Mouse (Mus musculus) urinary bladder, postnatal 36 days (tissue): Measurements from ENCODE around the gene Prkn.

Source experiments
- DNase-seq, 2 experiments: peaks; one replicate each; pipeline ENCODE4 v3.0.0; 2022; ENCODE audit warnings: low spot score in 2 of 2, mixed read lengths in 1 of 2

Prkn gene

DNA sequence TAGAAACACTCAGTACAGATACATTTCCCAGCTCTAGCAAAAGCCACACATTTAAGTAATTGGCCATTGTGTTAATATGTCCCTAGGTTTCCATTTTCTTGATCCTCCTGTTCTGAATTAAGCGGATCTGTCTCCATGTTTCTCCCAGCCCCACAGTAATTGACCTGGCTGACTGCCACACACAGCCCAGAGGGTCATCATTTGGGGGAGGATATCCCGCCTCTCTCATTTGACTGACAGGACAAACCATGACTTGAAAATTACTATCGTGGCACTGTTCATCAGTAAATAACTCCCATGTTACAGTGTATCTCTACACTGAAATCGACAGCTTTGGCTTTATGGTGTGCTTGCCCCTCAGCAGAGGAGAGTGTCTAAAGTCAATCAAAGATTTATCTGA is 146.9 kb downstream of the Prkn start:
- no peak for DNase-seq

DNA sequence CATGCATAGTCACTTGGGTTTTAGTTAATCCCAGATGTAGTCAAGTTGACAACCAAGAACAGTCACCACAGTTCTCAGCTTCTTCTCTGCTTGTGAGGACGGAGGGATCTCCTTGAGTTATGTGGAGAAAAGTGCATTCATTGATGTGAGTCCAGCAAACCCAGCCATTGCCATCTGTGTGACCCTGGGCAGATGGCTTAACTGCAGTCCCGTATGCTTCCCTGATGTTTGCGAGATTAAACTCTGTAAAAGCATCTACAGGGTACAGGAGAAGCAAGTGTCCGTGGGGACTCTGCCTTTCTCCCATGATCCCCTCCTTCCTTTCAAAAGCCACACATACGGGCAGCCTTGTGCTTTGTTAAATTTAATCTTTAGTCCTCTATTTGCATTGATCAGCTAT is 157.1 kb downstream of the Prkn start:
- DNase-seq, result no peak

- DNase-seq, result no peak
These were observed 183.2 kb downstream of the Prkn start for GRCm38 (mm10) chr17:11023371-11023770.

- no peak for DNase-seq
These were observed 189.2 kb downstream of the Prkn start for GRCm38 (mm10) chr17:11029348-11029747.

GRCm38 (mm10) chr17:11030936-11031335 is 190.8 kb downstream of the Prkn start:
- no peak for DNase-seq

DNA sequence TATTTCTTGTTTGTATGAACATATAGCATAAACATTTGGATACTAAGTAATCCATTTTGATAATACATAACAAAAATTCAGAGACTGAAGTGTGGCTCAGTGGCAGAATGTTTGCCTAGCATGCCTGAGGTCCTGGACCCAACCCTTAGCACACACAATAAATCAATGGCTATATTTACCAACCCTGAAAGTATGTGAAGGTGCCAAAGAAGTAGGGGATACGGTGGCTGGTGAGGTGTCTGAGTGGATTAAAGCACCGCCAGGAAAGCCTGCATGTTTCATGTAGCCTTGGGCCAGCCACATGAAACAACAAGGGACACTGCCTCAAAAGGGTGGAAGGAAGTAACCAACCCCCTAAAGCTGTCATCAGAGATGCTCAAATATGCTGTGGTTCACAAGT is 192.2 kb downstream of the Prkn start:
- DNase-seq, result no peak

DNA sequence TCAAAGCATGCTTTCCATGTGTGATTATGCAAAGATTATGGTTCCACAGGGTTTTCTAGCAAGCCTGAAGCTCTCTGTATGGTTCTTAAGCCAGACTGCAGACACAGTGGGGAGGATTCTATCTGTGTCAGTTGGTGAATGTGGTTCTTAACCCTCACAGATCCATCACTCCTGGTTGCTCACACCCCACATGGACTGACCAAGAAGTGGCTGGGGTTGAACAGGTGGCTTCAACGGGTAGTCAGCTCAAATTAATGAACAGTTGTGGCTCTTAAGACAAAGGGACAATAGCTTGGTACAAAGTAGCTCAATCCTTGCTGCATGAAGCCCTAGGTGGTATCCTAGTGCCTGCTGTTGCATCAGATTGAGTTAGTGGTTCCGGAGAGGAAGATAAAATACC is 193.4 kb downstream of the Prkn start:
- no peak for DNase-seq

- no peak for DNase-seq
These were observed 198.1 kb downstream of the Prkn start for GRCm38 (mm10) chr17:11038272-11038671.

DNA sequence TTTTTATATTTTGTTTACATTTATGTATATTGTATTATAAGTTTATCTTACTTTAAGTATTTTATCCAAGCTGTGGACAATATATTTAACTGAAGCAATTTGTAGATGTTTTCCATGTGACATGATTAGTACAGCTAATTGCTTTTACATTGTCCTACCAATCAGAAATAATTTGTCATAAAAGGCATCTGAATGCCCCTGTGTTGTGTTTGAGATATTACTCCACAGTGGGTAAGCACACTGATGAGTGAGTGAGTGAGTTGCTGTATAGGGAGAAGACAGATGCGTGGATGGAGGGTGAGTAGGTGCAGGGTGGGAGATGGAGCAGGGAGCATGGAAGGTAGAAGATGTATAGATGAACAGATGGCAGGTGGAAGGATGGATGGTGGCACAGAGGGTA is 218.8 kb downstream of the Prkn start:
- DNase-seq, result no peak

DNA sequence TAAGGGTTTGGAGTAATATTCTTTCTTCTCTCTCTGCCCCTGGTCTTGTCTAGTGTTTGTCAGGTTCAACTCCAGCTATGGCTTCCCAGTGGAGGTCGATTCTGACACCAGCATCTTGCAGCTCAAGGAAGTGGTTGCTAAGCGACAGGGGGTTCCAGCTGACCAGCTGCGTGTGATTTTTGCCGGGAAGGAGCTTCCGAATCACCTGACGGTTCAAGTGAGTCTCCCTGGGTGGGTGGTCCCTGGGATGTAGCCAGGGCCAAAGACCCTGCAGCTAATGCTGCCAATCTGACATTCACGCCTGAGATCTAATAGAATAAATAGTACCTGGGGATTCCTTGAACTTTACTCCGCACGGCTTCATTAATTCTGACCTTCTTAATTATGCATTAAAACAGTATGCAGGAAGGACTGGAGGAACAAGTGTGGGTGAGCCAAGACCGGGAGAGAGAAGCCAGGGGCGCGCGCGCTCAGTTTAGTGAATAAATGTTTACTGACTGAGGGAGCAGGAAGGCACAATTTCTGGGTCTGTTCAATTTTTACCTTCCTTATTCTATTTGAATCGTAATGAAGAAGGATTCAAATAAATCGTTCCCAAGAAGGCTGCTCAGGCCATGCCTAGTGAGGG is 227.0 kb downstream of the Prkn start:
- no peak for DNase-seq

- peak; percentile 23 to 34 for DNase-seq
These were observed 227.7 kb downstream of the Prkn start for GRCm38 (mm10) chr17:11067704-11068475.

DNA sequence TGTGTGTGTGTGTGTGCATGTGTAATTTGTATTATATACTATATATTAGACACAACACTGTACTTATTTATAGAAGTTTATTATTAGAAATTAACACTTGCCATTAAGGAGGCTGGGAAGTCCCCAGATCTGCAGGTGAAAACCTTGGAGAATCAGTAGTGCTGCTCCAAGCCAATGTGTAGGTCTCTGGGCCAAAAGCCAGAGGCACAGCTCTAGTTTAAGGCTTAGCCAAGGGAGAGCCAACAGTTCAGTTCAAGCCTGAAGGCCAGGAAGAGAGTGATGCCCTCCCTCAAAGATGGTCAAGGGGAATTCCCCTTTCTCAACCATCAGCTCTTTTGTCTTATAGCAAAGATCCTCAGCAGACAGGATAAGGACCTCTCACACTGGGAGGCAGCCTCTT is 230.8 kb downstream of the Prkn start:
- no peak for DNase-seq

DNA sequence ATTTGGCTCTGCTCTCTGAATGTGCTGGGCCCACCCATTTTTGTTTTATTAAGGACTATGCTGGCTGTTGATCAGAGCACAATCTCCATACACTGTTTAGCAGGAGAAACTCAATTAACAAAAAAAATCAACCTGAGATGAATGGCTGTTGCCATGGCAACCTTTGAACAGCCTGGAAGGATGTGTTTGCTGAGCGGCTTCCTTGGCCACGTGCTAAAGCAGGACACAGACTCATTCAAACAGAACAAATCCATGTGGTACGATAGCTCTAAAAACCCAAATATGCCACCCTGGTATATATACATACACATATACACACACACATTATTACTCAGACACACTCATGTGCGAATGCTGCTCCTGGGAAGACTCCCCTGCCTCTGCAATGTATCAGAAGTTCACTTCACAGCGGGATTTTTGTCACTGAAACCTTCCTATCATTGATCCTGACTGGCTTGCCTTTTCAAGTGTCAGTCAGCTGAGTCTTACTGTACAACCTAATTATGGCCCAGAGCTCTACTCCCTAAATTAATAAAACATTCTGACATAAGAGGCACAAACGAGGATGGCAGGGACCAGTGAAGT is 236.2 kb downstream of the Prkn start:
- DNase-seq, result no peak

DNA sequence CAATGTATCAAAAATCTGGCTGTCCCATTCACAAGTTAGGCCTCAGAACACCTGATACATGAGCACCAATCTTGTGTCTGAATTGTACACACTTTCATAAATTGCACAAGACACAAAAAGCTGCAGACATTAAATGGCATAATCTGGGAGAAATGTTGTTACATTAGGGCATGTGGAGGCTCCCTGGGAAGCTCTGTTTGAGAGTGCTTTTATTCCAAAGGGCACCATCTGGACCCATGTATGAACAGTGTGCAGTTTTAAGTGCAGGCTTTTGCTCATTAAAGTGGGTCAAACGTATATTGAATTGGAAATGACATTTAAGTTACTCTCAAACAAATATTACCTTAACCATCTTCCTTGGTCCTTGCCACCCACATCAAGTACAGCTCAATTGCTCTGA is 246.3 kb downstream of the Prkn start:
- DNase-seq, result no peak

GRCm38 (mm10) chr17:11087088-11087487 is 246.9 kb downstream of the Prkn start:
- DNase-seq, result no peak

DNA sequence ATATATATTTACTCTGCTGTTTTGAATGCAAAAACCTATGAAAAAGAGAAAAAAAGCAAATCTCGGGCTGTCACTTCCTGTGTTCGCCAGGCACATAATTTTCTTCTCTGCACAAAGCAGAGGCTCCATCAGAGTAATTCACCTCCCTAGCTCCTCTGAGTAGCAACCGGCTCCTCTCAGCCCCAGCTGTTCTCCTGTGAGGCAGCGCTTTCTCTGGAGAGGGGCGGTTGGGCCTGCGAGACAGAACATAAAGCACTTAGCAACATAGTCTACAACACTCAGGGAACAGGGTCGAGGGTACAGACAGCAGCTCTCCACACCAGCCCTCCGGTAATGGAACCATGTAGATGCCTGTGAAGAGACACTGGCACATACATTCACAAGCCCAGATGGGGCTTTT is 247.6 kb downstream of the Prkn start:
- DNase-seq, result no peak

DNA sequence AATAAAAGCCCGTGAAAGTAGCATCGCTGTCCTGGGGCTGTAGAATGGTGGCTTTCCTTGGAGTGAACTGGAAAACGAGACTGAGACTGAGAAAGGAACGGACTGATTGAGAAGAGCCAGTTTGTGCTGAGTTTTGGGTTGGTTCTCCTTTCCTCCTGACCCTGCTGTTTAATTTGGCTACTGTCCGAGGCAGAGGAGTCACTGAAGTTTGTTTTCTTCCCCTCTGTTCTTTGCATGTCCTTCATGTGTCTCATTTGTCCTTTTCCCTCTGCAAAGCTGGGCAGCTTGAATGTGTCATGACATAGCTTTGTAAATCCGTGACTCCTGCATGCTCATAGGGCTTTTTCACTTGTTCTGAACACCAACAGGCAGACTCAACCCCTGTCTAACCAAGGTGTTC is 249.2 kb downstream of the Prkn start:
- DNase-seq, result no peak

GRCm38 (mm10) chr17:11092900-11093299 is 252.7 kb downstream of the Prkn start:
- DNase-seq, result peak in 1 of 2 experiments; percentile 7

GRCm38 (mm10) chr17:11093321-11093720 is 253.1 kb downstream of the Prkn start:
- no peak for DNase-seq

GRCm38 (mm10) chr17:11107007-11107406 is 266.8 kb downstream of the Prkn start:
- no peak for DNase-seq

DNA sequence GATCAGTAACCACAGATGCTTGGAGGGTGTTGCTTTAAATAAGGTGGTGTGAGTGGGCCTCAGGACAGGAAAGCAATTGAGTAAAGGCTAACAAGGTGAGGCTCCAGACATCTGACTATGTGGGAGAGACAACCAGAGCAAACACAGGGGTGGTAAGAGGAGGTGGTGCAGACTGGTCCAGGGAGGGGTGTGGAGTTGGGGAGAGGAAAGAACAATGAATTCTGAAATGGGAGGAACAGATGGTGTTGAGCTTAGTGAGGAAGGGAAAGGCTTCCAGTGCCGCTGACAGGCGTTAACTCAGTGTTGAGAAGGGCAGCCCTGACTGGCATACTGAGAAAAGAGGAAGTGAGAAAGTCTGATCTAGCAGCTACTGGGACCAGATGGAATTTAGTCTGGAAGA is 267.7 kb downstream of the Prkn start:
- DNase-seq, result no peak

- DNase-seq, result no peak
These were observed 277.3 kb downstream of the Prkn start for GRCm38 (mm10) chr17:11117508-11117907.

- no peak for DNase-seq
These were observed 283.9 kb downstream of the Prkn start for GRCm38 (mm10) chr17:11124048-11124447.
